Mouse (Mus musculus): ENCODE measurements around the gene Mboat7.

GRCm38 (mm10) chr7:3656966-3657365 is 36.4 kb downstream of the Mboat7 start:
- no peak for TF ChIP-seq CTCF (IDR thresholded peaks at IDR 0.05; ENCODE audit: low read depth, low read length)
- TF ChIP-seq POLR2A (IDR thresholded peaks at IDR 0.05; ENCODE audit: extremely low read depth, insufficient read depth, low read length) = no peak
